In the genomic region with DNA sequence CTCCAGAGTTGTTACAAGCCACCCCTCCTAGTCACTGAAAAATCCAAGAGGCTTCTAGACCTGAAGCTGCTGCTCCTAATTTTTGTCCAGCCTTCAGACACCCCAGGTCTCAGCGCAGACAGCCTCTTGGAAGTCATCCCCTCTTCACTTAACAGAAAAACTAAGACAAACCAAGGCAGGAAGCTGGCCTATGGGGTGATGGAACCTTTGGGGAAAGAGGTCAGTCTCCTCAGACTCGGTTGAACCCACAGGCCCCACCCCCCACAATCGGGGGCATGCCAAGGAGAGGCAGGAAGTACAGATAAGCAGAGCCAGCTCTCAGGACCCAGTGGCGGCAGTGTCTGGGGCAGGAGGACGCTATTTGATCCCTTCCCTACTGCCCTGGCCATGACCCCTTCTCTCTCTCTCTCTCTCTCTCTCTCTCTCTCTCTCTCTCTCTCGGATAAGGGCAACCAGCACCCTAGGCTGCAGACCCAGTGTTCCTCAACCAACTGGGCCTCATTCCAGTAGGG, we compare ENCODE assay signal across 9 mouse cellular contexts. TPM values are rescaled to one million over a fixed set of nuclear protein-coding genes. Genes with fewer than 3 reads are reported as not detected.
DNase-seq lines count a peak whose midpoint lies in the region; ATAC-seq and TF ChIP-seq lines count a peak whose summit lies in the region.
"Had no signal": no experiment of that assay in that cellular context is flagged by ENCODE, and none has a peak within 500 bp of the region (broad histone marks: within the 10 kb centered on the region; RNA-seq: fewer than 3 reads in every experiment).

No protein-coding gene starts in this region.

- peak overlapping the region; percentile 86 for H3K27ac ChIP-seq in heart, embryonic 15.5 days
- peak overlapping the region; percentile 95 for H3K27ac ChIP-seq in forebrain, embryonic 15.5 days (replicated peaks)
- H3K27ac ChIP-seq in liver, embryonic 14.5 days = peak overlapping the region; percentile 96

- WGBS in heart, embryonic 15.5 days = 9% methylated on average over 6 of the region's 6 CpGs
- WGBS in forebrain, embryonic 15.5 days = 25% methylated on average over 6 of the region's 6 CpGs
- 3% methylated on average over 6 of the region's 6 CpGs for WGBS in liver, embryonic 14.5 days (ENCODE audit: insufficient replicate concordance)

- no peak overlapping the region for H3K9ac ChIP-seq in heart, embryonic 15.5 days
- H3K9ac ChIP-seq in forebrain, embryonic 15.5 days (replicated peaks) = no peak overlapping the region
- H3K9ac ChIP-seq in liver, embryonic 14.5 days (replicated peaks) = peak overlapping the region; percentile 78

- H3K4me3 ChIP-seq in heart, embryonic 15.5 days = peak overlapping the region; percentile 65; the same call in 1 of the 2 replicates
- H3K4me3 ChIP-seq in forebrain, embryonic 15.5 days = no peak overlapping the region
- peak overlapping the region in 1 of 2 experiments; percentile 64; a peak in 2 of 4 replicates for H3K4me3 ChIP-seq in liver, embryonic 14.5 days (ENCODE audit: insufficient read depth in 1 of 2, low read depth in 2 of 2, low read length in 2 of 2)

- no peaks in the 10 kb centered on the region for H3K36me3 ChIP-seq in heart, embryonic 15.5 days
- no peaks in the 10 kb centered on the region for H3K36me3 ChIP-seq in forebrain, embryonic 15.5 days
- no peaks in the 10 kb centered on the region for H3K36me3 ChIP-seq in liver, embryonic 14.5 days (replicated peaks; ENCODE audit: control insufficient read depth, insufficient read depth, low read depth)

- no peaks in the 10 kb centered on the region for H3K9me3 ChIP-seq in heart, embryonic 15.5 days (replicated peaks)
- no peaks in the 10 kb centered on the region for H3K9me3 ChIP-seq in forebrain, embryonic 15.5 days
- H3K9me3 ChIP-seq in liver, embryonic 14.5 days (ENCODE audit: control insufficient read depth, low read length) = no peaks in the 10 kb centered on the region

- TF ChIP-seq CTCF in liver, embryonic 14.5 days (IDR thresholded peaks at IDR 0.05; ENCODE audit: low read depth) = no peak

- TF ChIP-seq EP300 in liver, embryonic 14.5 days (IDR thresholded peaks at IDR 0.05; ENCODE audit: low read depth) = peak; percentile 60

- peak overlapping the region; percentile 93 for H3K4me2 ChIP-seq in heart, embryonic 15.5 days
- peak overlapping the region; percentile 77; the same call in 1 of the 2 replicates for H3K4me2 ChIP-seq in forebrain, embryonic 15.5 days (replicated peaks)
- peak overlapping the region; percentile 77 for H3K4me2 ChIP-seq in liver, embryonic 14.5 days (ENCODE audit: low read depth)

- DNase-seq in heart, adult 9 months (ENCODE audit: low spot score in 2 of 2) = no peak
- DNase-seq in c-Kit-negative CD71-positive TER-119-positive erythroid progenitor cells, embryonic 14.5 days (ENCODE audit: low read depth, low spot score) = peak; percentile 68
- peak; percentile 68 to 73 (median 70) for DNase-seq in liver, embryonic 14.5 days (ENCODE audit: low read depth in 3 of 3, low spot score in 3 of 3)
- peak; percentile 54 to 61 for DNase-seq in spleen, postnatal 14 days (ENCODE audit: low spot score in 2 of 2)
- no peak for DNase-seq in right cerebral cortex, adult 2 months (ENCODE audit: low spot score in 2 of 2)
- DNase-seq in adrenal gland, adult 8-10 months = no peak

- ATAC-seq in heart, embryonic 15.5 days (replicated peaks; ENCODE audit: insufficient number of reproducible peaks, insufficient read depth, low FRiP score, low read depth) = peak; percentile 28
- no peak for ATAC-seq in forebrain, embryonic 15.5 days (replicated peaks)
- peak; percentile 53 for ATAC-seq in liver, embryonic 14.5 days (ENCODE audit: insufficient read depth)

- H3K4me1 ChIP-seq in heart, embryonic 15.5 days (replicated peaks) = peaks cover 60% of the 10 kb centered on the region
- H3K4me1 ChIP-seq in forebrain, embryonic 15.5 days = peaks cover 68% of the 10 kb centered on the region
- H3K4me1 ChIP-seq in liver, embryonic 14.5 days (replicated peaks; ENCODE audit: control insufficient read depth in 2 of 2, insufficient read depth in 2 of 2, low read length in 1 of 2) = peaks cover 69 to 70% of the 10 kb centered on the region in 2 experiments

- 0 out of 2 replicates have a peak, but pooled peaks cover 2% of the 10 kb centered on the region for H3K27me3 ChIP-seq in heart, embryonic 15.5 days
- H3K27me3 ChIP-seq in forebrain, embryonic 15.5 days = no peaks in the 10 kb centered on the region
- H3K27me3 ChIP-seq in liver, embryonic 14.5 days (ENCODE audit: control insufficient read depth, insufficient read depth, low read length) = no peaks in the 10 kb centered on the region

RNA-seq across cellular contexts. Expression of gene 4930404H24Rik, which starts 1.2 kb away (rescaled TPM):
- not detected in 2 replicates for polyA plus RNA-seq in heart, embryonic 15.5 days (2015; fragmentation: Nextera tagmentation; extraction: Ambion mirVana)
- polyA plus RNA-seq in forebrain, embryonic 15.5 days (2015; fragmentation: Nextera tagmentation; extraction: Ambion mirVana) = not detected in 2 replicates
- polyA plus RNA-seq in liver, embryonic 14.5 days (2012; rRNA removed) = not detected in 2 replicates
- polyA plus RNA-seq in liver, embryonic 14.5 days (2014; fragmentation: Nextera tagmentation; extraction: Ambion mirVana) = not detected in 2 replicates
- not detected for total RNA-seq in adrenal gland, adult 8-10 months (2022)
- total RNA-seq: heart, postnatal 14 days had no signal

RNA-seq across cellular contexts. Expression of gene Nol4l, which starts 35.9 kb away (rescaled TPM):
- polyA plus RNA-seq in heart, embryonic 15.5 days (2015; fragmentation: Nextera tagmentation; extraction: Ambion mirVana) = 6.9 and 10.9 TPM in 2 replicates
- polyA plus RNA-seq in forebrain, embryonic 15.5 days (2015; fragmentation: Nextera tagmentation; extraction: Ambion mirVana) = 44.1 and 44.8 TPM in 2 replicates
- 5.7 and 6.0 TPM in 2 replicates for polyA plus RNA-seq in liver, embryonic 14.5 days (2012; rRNA removed)
- polyA plus RNA-seq in liver, embryonic 14.5 days (2014; fragmentation: Nextera tagmentation; extraction: Ambion mirVana) = 3.7 and 4.4 TPM in 2 replicates
- 10 to 100 TPM in 3 of 4 experiments, 1 to 10 TPM in 1; 9.9 to 19.6 (median 12.8) TPM for total RNA-seq in adrenal gland, adult 8-10 months (2022)

Comparison
In these comparisons a context has a peak if more than half of its experiments do, and no peak if none do; other contexts are left out.
1. DNase-seq: peak in c-Kit-negative CD71-positive TER-119-positive erythroid progenitor cells, embryonic 14.5 days (single experiment), liver, embryonic 14.5 days (3 of 3) and spleen, postnatal 14 days (2 of 2); none in heart, adult 9 months (0 of 2), right cerebral cortex, adult 2 months (0 of 2) and adrenal gland, adult 8-10 months (single experiment).
2. Peak in every context shown above with its lines, with median percentiles within 50 percentile points of each other: H3K27ac ChIP-seq and H3K4me2 ChIP-seq.